Mouse (Mus musculus) mouse embryonic stem cell (cell line): ENCODE measurements around the gene Rnf114.

Experiments used
- in situ Hi-C, 2 experiments: fragments of 300-500 bp; cut with MboI; formaldehyde crosslinking; loops; 1 replicate in 1 of 2; 3 replicates in 1 of 2; pipeline ENCODE4 v1.14.3; 2019 to 2020; ENCODE audit warnings: low sequenced_read_pairs in 2 of 2, low pct_unique_long_range_greater_than_20kb in 1 of 2, mixed read lengths in 1 of 2; ENCODE audit not compliant: unreplicated experiment in 1 of 2

Gene Rnf114

DNA sequence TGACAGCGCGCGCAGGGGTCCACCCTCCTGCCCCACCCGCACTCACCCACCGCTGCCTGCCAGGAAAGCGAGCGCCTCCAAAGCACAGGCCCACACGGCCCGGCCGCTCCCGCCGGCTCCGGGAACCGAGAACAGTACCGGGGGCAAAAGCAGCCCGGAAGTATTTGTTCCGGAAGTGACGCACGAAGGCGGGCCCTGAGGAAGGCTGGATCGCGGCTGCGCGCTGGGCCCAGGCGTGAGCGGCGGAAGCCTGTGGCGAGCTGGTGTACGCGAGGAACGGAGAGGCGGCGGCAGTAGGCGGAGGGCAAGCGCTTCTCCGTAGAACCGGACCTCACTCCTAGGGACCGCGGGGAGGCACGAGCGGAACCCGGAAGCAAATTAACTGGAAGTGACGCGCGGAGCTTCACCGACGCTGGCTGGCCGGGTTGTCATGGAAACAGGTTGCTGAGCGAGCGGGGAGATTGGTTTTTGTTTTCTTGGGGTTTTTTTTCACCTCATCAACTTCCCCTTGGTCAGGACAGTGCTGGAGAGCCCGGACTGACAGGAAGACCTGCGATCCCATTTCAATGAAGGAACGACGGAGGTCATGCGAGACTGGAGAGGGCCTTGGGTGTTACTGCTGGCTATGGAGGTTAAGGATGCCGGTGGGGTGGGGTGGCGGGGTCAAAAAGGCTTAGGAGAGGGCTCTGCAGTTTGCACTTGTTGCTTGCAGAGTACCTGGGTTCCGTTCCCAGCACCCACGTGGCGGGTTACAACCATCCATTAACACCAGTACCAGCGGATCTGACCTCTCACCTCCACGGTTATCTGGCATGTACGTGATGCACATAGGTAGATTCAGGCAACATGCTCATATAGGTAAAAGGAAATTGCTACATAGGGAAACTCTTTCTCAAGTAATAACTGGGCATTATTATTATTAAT is 530 bp downstream of the Rnf114 start, which contains the start of gene Spata2:
Gene Spata2 (minus strand): TSS at position 175 of the 924 bp plus-strand sequence.
- in situ Hi-C loops, result no loop called here

DNA sequence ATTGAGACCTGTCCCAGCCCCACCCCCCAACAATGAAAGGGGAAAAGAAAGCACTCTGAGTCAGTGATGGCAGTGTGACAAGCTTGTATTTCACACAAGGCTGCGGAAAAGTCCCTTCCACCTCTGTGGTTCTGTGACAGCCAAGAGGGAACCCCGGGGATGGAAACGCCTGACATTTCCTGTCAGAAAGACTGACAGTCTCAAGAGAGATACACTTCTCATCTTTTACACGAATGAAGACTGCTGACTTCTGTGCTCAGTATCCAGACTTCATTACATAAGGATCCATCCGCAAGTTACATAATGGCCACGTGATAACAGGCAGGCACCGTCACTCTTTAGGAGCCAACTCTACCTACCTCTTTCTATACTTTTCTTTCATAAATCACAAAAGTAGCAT is 4.0 kb downstream of the Rnf114 start:
- in situ Hi-C loops, result no loop called here

DNA sequence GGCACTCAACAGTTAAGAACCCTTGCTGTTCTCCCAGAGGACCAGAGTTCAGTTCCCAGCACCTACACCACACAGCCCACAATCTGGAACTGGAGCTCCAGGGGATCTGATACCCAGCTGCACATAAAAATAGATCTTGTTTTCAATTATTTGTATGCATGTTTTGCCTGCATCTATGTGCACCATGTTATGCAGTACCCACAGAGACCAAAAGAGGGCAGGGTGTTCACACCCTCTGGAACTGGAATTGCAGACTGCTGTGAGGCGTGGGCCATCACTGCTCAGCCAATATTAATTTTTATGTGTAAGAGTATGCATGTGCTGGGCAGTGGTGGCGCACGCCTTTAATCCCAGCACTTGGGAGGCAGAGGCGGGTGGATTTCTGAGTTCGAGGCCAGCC is 4.8 kb downstream of the Rnf114 start:
- in situ Hi-C loops, result no loop called here

DNA sequence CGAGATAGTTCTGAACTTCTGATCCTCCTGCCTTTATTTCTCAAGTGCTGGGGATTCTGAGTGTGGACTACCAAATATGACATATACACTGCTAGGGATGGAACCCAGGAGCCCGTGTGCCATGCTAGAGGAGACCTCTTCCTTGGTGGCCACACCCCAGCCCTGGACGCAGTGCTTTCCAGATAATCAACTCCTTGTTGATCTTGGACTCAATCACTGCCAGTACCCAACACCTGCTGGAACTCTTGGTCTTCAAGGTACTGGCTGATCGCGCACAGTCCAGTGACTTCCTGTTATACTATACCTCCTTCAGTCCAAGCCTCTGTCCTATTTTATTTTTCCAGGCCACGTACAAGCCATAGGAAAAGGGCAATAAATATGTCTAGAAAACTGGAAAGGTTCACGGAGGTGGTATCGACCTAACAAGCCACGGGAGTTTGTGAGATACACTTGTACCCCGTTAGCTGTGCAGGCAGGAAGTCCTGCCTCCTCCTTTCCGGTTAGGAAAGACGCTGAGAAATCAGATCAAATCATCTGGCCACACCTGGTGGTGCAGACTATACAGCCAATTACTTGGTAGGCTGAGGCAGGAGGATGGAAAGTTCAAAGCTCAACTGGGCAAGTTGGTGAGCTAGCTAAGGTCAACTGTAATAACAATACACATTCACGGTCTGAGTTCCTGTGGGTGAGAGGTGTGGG is 10.3 kb downstream of the Rnf114 start:
- in situ Hi-C loops, result no loop called here

DNA sequence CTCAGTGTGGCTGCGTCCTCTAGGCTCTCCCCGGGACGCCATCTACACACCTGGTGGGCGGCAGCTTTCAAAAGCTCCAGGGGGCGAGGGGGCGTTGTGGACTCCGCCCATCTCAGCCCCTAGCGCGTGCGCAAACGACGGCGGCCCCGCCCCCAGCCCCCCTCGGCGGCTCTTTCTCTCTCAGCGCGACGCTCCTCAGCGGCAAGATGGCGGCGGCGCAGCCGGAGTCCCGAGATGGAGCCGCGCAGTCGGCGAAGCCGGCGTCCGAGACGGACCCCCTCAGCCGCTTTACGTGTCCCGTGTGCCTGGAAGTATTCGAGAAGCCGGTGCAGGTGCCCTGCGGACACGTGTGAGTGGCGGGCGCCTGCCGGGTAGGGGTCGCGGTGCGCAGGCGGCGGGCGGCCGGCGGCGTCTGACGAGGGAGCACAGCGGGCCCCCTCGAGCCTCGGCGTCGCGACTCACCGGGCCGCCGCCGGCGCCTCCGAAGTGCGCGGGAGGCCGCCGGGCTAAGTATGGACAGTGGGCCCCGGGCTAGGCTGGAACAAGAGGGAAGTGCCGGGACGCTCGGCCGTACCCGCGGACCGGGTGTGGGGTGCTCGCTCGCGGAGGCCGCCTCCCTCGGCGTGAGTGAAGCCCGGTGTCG is 10.9 kb downstream of the Rnf114 start:
- in situ Hi-C loops, result no loop called here

DNA sequence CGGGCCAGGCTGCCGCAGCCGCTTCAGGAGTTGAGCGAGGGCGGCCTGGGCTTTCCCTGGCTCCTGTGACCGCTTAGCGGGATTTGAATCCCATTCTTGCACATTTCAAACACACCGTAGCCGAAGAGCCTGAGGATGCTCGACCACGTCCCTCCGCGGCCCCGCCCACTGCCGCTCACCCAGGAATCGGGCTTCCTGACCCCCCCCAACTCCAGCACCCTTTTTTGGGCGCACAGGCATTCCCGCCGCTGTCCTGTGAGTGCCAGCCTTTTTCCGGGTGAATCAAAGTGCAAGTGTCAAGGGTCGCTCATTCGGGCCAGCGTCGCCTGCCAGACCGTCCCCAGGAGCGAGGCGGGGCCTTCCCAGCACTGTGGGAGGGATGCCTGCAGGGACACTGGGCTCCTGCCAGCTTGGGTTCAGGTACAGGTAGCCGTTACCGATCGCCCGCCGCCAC is 11.5 kb downstream of the Rnf114 start:
- in situ Hi-C loops, result no loop called here

DNA sequence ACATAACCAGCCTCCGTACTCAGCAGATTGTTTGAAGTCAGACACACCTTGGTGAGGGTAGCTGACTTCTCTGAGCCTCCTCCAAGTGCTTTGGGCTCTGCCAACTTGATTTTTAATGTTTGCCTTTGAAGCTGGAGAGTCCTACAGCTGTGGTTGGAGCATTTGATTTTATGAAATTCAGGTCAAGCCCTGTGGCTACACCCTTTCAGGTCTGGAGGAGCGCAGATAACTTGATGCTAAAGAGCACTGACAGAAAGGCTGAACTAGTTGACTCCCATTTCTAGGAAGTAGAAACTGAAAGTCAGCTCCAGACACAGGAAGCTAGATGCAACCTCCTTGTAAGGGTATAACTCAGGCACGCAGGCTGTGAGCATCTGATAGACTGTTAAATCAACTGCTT is 12.7 kb downstream of the Rnf114 start:
- in situ Hi-C loops, result no loop called here

DNA sequence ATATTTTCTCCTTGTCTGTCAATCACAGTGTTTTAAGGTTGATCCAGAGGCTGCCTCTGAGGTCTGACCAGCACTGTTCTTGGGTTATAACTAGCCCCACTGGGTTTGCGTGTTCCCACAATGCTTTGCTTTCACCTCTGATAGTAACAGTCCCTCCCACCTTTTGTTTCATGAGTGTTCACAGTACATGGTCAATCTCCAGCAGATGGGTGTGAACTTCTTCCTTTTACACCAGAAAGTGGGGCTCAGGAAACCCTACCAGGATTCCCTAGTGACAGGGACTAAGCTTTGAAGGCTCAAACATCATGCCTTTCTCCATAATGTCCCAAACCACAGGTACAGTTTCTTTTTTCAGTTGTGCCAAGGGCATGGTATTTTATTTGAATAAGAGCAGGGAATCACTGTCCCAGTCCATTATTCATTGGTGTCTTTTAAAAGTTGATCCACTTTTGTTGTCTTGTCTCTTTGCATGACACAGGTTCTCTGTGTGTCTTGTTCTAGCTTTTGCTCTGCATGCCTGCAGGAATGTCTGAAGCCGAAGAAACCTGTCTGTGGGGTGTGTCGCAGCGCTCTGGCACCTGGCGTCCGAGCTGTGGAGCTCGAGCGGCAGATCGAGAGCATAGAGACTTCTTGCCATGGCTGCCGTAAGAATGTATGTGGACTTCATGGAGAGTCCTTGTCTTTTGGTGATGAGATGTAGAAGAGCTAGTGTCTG is 14.3 kb downstream of the Rnf114 start:
- in situ Hi-C loops, result no loop called here

DNA sequence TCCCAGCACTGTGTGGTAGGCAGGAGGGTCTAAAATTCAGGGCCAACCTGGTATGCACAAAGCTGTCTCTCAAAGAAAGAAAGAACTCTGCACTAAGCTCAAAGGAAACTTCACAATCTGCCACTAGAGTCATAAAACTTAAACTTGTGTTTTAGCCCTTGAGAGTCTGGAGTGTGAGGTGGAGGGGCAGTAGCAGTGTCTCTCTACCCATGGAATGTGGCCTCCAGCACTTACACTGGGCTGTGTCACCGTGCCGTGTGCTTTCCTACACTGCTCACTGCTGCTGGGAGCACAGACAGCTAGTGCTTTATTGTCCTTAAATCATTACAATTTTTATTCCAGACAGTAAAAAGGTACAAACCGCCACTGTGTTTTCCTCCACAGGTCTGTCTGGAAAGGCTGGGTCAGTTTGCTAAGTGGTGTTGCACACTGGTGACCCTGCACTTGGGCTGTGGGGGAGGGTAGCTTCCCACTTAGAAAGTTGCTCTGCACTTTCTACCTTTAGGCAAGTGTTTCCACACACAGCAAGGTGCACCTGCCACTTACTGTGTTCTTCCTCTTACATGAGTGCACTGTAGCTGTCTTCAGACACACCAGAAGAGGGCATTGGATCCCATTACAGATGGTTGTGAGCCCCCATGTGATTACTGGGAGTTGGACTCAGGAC is 15.4 kb downstream of the Rnf114 start:
- in situ Hi-C loops, result no loop called here

DNA sequence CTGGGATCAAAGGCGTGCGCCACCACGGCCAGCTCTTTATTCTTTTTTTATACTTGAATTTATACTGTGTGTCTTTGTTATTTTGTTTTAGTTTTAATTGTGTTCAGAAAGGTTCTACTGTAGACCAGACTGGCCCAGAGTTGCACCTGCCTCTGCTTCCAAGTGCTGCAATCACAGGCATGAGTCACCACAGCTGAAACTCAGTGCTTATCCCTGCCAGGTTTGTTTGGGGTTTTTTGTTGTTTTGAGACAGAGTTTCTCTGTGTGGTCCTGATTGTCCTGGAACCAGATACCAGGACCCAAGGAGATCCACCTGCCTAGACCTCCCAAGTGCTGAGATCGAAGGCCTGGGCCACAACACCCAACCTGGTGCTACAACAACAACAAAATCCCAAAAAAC is 16.1 kb downstream of the Rnf114 start:
- in situ Hi-C loops, result no loop called here

DNA sequence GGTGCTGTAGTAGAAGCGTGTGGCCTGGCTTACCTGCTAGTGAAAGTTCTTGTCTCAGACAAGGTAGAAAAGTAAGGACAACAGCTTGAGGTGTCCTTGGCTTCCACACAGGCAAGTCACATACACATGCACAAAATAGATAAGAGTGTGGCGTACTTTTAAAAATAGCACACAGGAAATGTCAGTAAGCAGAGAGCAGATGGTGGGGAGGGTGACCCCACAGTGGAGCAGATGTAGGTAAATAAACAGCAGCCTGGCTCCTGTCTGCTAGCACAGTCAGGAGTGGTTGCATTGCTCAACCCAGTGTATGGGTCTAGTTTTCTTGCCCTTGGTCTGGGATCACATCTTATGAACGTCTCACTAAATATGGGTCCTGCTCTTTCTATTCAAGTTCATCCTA is 18.0 kb downstream of the Rnf114 start:
- in situ Hi-C loops, result no loop called here

DNA sequence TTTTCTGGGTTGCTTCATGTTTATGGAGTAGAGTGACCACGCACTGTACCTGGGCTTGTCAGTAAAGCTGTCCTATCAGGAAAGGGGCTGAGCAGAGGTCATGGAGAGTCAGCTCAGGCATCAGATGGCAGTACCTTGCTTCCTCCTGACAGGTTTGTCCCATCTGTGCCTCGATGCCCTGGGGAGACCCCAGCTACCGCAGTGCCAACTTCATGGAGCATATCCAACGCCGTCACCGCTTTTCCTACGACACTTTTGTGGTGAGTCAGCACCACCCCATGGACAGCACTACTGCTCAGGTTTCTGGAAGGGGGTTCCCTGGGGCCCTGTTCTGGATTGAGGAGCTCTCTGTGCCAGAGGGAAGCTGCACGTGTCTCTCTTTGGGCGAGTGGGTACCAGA is 19.9 kb downstream of the Rnf114 start:
- in situ Hi-C loops, result no loop called here

DNA sequence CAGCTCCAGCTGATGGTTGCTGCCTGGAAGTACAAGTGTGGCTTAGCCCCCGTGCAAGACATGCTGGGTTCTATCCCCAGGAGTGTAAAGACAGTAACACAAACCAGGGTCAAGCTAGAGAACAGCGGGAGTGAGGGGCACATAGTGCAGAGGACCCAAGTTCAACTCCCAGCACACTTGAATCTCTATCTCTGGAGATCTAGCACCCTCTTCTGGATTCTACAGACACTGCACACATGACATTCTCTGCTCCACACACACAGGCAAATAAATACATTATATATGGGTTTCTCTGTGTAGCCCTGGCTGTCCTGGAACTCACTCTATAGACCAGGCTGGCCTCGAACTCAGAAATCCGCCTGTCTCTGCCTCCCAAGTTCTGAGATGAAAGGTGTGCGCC is 20.5 kb downstream of the Rnf114 start:
- in situ Hi-C loops, result no loop called here

DNA sequence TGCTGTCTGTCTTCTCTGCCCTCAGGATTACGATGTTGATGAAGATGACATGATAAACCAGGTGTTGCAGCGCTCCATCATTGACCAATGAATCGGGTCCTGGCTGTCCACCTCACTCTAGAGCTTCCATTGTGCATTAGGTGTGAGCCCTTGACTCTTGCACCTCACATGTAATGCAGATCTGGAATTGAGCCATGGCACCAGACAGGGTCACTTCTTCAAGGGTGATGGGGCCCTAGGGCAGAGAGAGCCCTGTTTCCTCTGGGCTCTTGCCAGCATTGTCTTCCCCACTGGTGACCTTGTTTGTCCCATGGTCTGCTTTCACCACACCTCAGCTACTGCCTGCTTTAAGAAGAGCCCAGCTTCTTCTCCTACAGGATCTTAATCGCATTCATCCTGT is 22.2 kb downstream of the Rnf114 start:
- in situ Hi-C loops, result no loop called here

DNA sequence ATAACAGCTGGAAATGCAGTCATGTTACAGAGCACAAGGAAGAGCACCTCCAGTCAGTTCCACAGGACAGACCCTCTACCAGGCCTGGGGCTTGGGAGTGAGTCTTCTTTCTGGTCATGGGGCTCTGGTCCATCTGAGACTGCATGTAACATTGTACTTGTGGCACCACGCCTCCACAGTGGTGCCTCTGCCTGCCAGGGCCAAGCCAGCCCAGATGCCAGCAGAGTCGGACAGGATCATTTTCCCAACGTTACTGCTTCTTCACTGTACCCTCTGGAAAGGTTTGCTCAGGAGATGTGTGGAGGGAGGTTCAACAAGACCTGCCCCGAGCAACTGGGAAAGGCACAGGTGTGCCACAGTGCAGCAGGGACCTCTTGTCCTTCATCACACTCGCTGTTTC is 23.2 kb downstream of the Rnf114 start:
- in situ Hi-C loops, result no loop called here

DNA sequence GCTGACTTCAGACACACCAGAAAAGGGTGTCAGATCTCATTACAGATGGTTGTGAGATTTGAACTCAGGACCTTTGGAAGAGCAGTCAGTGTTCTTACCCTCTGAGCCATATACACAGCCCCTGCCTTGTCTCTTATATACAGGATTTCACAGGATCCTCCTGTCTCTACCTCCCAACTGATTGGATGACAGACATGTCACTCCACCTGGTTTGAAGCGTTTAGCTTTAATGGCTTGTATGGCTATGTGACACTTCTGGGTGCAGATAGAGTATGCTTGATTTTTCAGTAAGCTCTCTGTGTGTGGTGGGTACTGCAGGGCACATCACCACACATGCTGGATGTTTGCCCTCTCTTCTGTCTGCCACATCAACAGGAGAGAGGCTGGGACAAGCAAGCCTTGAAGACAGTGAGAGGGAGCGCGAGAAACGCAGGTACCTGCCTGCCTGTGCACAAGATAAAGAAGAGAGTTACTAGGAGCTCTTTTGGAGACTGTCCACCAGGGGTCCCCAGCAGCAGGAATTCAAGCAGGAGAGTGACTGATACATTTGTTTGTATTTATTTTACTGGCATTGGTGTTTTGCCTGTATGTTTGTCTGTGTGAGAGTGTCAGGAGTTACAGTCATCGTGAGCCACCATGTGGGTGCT is 27.3 kb downstream of the Rnf114 start:
- in situ Hi-C loops, result no loop called here

DNA sequence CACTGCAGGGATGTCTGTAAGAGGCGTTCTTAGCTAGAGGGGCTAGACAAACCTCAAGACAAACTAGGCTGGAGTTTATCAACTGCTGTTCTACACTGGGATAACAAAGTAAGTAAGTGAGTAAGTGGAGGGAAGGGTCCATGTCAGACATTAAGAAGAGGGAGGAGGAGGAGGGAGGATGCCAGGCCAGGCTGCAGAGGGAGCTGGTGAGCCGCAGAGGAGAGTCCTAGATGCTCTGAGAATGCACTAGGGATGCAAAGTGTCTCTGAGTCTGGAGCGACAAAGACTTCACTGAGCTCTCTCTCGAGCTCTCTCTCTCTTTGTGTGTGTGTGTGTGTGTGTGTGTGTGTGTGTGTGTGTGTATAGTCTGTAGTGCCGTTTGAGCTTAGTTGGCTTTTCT is 35.8 kb downstream of the Rnf114 start:
- in situ Hi-C loops, result no loop called here
